Comparison of ENCODE assay signal across 22 mouse cellular contexts in the genomic region with DNA sequence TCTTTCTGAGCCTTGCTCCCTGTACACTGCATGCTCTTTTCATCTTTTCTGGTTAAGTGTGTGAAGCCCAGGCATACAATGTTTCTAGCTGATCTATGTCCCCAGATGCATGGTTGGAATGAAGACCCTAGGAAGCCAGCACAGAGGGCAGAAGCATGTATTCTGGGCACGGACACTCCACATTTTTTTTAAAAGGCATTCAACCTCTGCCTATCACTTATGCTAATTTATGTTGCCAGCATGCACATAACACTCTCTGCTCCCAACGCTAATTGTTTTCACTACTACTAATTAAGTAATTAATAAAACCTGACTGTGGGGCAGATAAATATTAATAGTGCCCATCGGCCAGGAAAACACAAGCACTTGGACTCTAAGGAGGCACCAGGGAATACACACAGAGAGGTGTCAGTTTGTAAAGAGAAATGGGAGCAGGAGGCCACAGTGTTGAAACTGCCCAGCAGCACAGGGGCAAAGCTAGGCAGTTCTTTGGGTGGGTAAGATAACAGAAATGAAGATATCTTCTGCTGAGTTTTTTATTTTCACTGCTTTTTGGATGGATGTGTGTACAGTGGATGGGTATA.
"Had no signal": no experiment of that assay in that cellular context is flagged by ENCODE, and none has a peak within 500 bp of the region (broad histone marks: within the 10 kb centered on the region; RNA-seq: fewer than 3 reads in every experiment).

No protein-coding gene starts in this region.

- H3K27me3 ChIP-seq: limb, embryonic 12.5 days; limb, embryonic 15.5 days; megakaryocyte, embryonic 14.5 days; midbrain, embryonic 15.5 days had no signal

- H3K9ac ChIP-seq: limb, embryonic 12.5 days; limb, embryonic 15.5 days; liver, embryonic 14.5 days; liver, postnatal 0 days; lung, embryonic 14.5 days; midbrain, embryonic 15.5 days had no signal

- H3K4me1 ChIP-seq: limb, embryonic 12.5 days; limb, embryonic 15.5 days; megakaryocyte, embryonic 14.5 days; midbrain, embryonic 15.5 days had no signal

- ATAC-seq: liver, postnatal 0 days; lung, postnatal 0 days; midbrain, embryonic 15.5 days had no signal

- DNase-seq: kidney, adult 9 months; kidney, postnatal 14 days; kidney, postnatal 4 days; left cerebral cortex, postnatal 4 days; liver, postnatal 0 days; lung, embryonic 14.5 days; right cerebral cortex, adult 18-20 months; right cerebral cortex, postnatal 14 days; right cerebral cortex, postnatal 4 days; thymus, adult 2 months; thymus, postnatal 14 days; thymus, postnatal 4 days had no signal

- H3K4me3 ChIP-seq: limb, embryonic 12.5 days; limb, embryonic 15.5 days; megakaryocyte, embryonic 14.5 days; midbrain, embryonic 10.5 days; midbrain, embryonic 15.5 days had no signal

- H3K9me3 ChIP-seq: limb, embryonic 12.5 days; limb, embryonic 15.5 days; midbrain, embryonic 10.5 days; midbrain, embryonic 15.5 days had no signal

- H3K4me2 ChIP-seq: limb, embryonic 12.5 days; limb, embryonic 15.5 days; liver, embryonic 11.5 days; lung, embryonic 14.5 days; midbrain, embryonic 15.5 days had no signal

- H3K27ac ChIP-seq: limb, embryonic 12.5 days; limb, embryonic 15.5 days; liver, embryonic 14.5 days; macrophage; midbrain, embryonic 10.5 days; midbrain, embryonic 15.5 days; stomach, postnatal 0 days had no signal

- H3K36me3 ChIP-seq: limb, embryonic 12.5 days; limb, embryonic 15.5 days; midbrain, embryonic 15.5 days had no signal
